Mouse (Mus musculus): ENCODE data around the gene Samd4b. TPM values are rescaled to one million over a fixed set of nuclear protein-coding genes. Genes with fewer than 3 reads are reported as not detected.
A peak's percentile ranks its signal among the peaks of the same experiment; 100 is the strongest.

Gene Samd4b
- polyA plus RNA-seq, 1 experiment from 2014 or later, result 3.5 TPM

GRCm38 (mm10) chr7:28436932-28437570, 160.9 kb downstream of the Samd4b start, which contains the start of gene Gmfg:
Gmfg (plus strand) TSS chr7:28437447.
- peaks cover 47% of the 10 kb centered on the region for H3K4me1 ChIP-seq (ENCODE audit: insufficient read depth)
- DNase-seq, result peak; percentile 86
- WGBS (ENCODE audit: insufficient replicate concordance), result 5% methylated on average over 16 of the region's 16 CpGs

GRCm38 (mm10) chr7:28436271-28436904, 161.6 kb downstream of the Samd4b start:
- peak overlapping the region; percentile 91 for H3K4me3 ChIP-seq (ENCODE audit: low read depth, low read length)
- H3K27ac ChIP-seq (ENCODE audit: low read depth), result peak overlapping the region; percentile 90
- H3K4me2 ChIP-seq (ENCODE audit: low read depth, low read length), result peak overlapping the region; percentile 97
- H3K4me1 ChIP-seq (ENCODE audit: insufficient read depth), result peaks cover 50% of the 10 kb centered on the region
- WGBS (ENCODE audit: insufficient replicate concordance), result 2% methylated on average over 51 of the region's 64 CpGs
- DNase-seq (peak; percentile 99), ATAC-seq (peak; percentile 96)
- peaks cover 3% of the 10 kb centered on the region; the same call in 1 of the 2 replicates for H3K36me3 ChIP-seq (replicated peaks; ENCODE audit: insufficient read depth, low read length)
- H3K9me3 ChIP-seq (ENCODE audit: low read length), result no peaks in the 10 kb centered on the region
- peak; percentile 84 for TF ChIP-seq CTCF (IDR thresholded peaks at IDR 0.05; ENCODE audit: low read depth)
- TF ChIP-seq EP300 (IDR thresholded peaks at IDR 0.05; ENCODE audit: low read depth), result no peak
- no peaks in the 10 kb centered on the region for H3K27me3 ChIP-seq (ENCODE audit: insufficient read depth, low read length)
- peak overlapping the region; percentile 96 for H3K9ac ChIP-seq (replicated peaks)

More at GRCm38 (mm10) chr7:28436932-28437570, 160.9 kb downstream of the Samd4b start, which contains the start of gene Gmfg:
- Histone ChIP-seq H3K9me3 (ENCODE audit: low read length) (no peaks in the 10 kb centered on the region), H3K4me3 (ENCODE audit: low read depth, low read length) (peak within 1 kb of the TSS; percentile 91), H3K9ac (replicated peaks) (peak within 1 kb of the TSS; percentile 72), H3K27ac (ENCODE audit: low read depth) (peak within 1 kb of the TSS; percentile 90), H3K4me2 (ENCODE audit: low read depth, low read length) (peak within 1 kb of the TSS; percentile 91), H3K36me3 (replicated peaks; ENCODE audit: insufficient read depth, low read length) (peaks cover 1% of the 10 kb centered on the region; the same call in 1 of the 2 replicates), H3K27me3 (ENCODE audit: insufficient read depth, low read length) (no peaks in the 10 kb centered on the region)
- peak; percentile 59 for ATAC-seq
- no peak for TF ChIP-seq EP300 (IDR thresholded peaks at IDR 0.05; ENCODE audit: low read depth)
- peak; percentile 93 for TF ChIP-seq CTCF (IDR thresholded peaks at IDR 0.05; ENCODE audit: low read depth)

- WGBS (ENCODE audit: insufficient replicate concordance), result under 1% methylated on average over 24 of the region's 70 CpGs
Observed at GRCm38 (mm10) chr7:28435660-28436259, 162.2 kb downstream of the Samd4b start.

GRCm38 (mm10) chr7:28432252-28432651, 165.7 kb downstream of the Samd4b start:
- WGBS (ENCODE audit: insufficient replicate concordance), result 64% methylated on average over 2 of the region's 2 CpGs
- Histone ChIP-seq H3K4me1 (ENCODE audit: insufficient read depth) (peaks cover 53% of the 10 kb centered on the region), H3K27ac (ENCODE audit: low read depth) (peak overlapping the region; percentile 11), H3K27me3 (ENCODE audit: insufficient read depth, low read length) (no peaks in the 10 kb centered on the region), H3K36me3 (replicated peaks; ENCODE audit: insufficient read depth, low read length) (peaks cover 10% of the 10 kb centered on the region; the same call in 1 of the 2 replicates), H3K9ac (replicated peaks) (no peak overlapping the region), H3K4me2 (ENCODE audit: low read depth, low read length) (peak overlapping the region; percentile 45), H3K9me3 (ENCODE audit: low read length) (no peaks in the 10 kb centered on the region), H3K4me3 (ENCODE audit: low read depth, low read length) (no peak overlapping the region)
- ATAC-seq (no peak), DNase-seq (no peak)
- TF ChIP-seq EP300 (IDR thresholded peaks at IDR 0.05; ENCODE audit: low read depth), result peak; percentile 94
- TF ChIP-seq CTCF (IDR thresholded peaks at IDR 0.05; ENCODE audit: low read depth), result no peak

More at GRCm38 (mm10) chr7:28435660-28436259, 162.2 kb downstream of the Samd4b start:
- peak overlapping the region; percentile 97 for H3K4me2 ChIP-seq (ENCODE audit: low read depth, low read length)
- peak overlapping the region; percentile 66 for H3K27ac ChIP-seq (ENCODE audit: low read depth)
- TF ChIP-seq CTCF (IDR thresholded peaks at IDR 0.05; ENCODE audit: low read depth) (no peak), EP300 (IDR thresholded peaks at IDR 0.05; ENCODE audit: low read depth) (no peak)
- peak overlapping the region; percentile 96 for H3K9ac ChIP-seq (replicated peaks)
- DNase-seq, result peak; percentile 43
- peaks cover 5% of the 10 kb centered on the region; the same call in 1 of the 2 replicates for H3K36me3 ChIP-seq (replicated peaks; ENCODE audit: insufficient read depth, low read length)
- no peaks in the 10 kb centered on the region for H3K27me3 ChIP-seq (ENCODE audit: insufficient read depth, low read length)
- H3K9me3 ChIP-seq (ENCODE audit: low read length), result no peaks in the 10 kb centered on the region
- H3K4me1 ChIP-seq (ENCODE audit: insufficient read depth), result peaks cover 52% of the 10 kb centered on the region
- peak; percentile 2; the same call in 1 of the 2 replicates for ATAC-seq
- peak overlapping the region; percentile 91 for H3K4me3 ChIP-seq (ENCODE audit: low read depth, low read length)

- ATAC-seq, result no peak
- no peak overlapping the region for H3K9ac ChIP-seq (replicated peaks)
- no peaks in the 10 kb centered on the region for H3K9me3 ChIP-seq (ENCODE audit: low read length)
- H3K4me1 ChIP-seq (ENCODE audit: insufficient read depth), result peaks cover 48% of the 10 kb centered on the region
- H3K4me2 ChIP-seq (ENCODE audit: low read depth, low read length), result no peak overlapping the region
- H3K27me3 ChIP-seq (ENCODE audit: insufficient read depth, low read length), result no peaks in the 10 kb centered on the region
- no peak overlapping the region for H3K4me3 ChIP-seq (ENCODE audit: low read depth, low read length)
- H3K27ac ChIP-seq (ENCODE audit: low read depth), result peak overlapping the region; percentile 16; the same call in 1 of the 2 replicates
- no peak for DNase-seq
- TF ChIP-seq EP300 (IDR thresholded peaks at IDR 0.05; ENCODE audit: low read depth) (no peak), CTCF (IDR thresholded peaks at IDR 0.05; ENCODE audit: low read depth) (no peak)
- 58% methylated on average over 1 of the region's 1 CpGs for WGBS (ENCODE audit: insufficient replicate concordance)
- H3K36me3 ChIP-seq (replicated peaks; ENCODE audit: insufficient read depth, low read length), result peaks cover 10% of the 10 kb centered on the region; the same call in 1 of the 2 replicates
Observed at GRCm38 (mm10) chr7:28430512-28430911, 167.4 kb downstream of the Samd4b start.

GRCm38 (mm10) chr7:28427738-28428137, 170.2 kb downstream of the Samd4b start:
- no peak for DNase-seq
- TF ChIP-seq EP300 (IDR thresholded peaks at IDR 0.05; ENCODE audit: low read depth), result no peak
- TF ChIP-seq CTCF (IDR thresholded peaks at IDR 0.05; ENCODE audit: low read depth), result no peak
- H3K36me3 ChIP-seq (replicated peaks; ENCODE audit: insufficient read depth, low read length), result peaks cover 18% of the 10 kb centered on the region
- no peak for ATAC-seq
- no peaks in the 10 kb centered on the region for H3K27me3 ChIP-seq (ENCODE audit: insufficient read depth, low read length)
- H3K9ac ChIP-seq (replicated peaks), result no peak overlapping the region
- no peak overlapping the region for H3K4me2 ChIP-seq (ENCODE audit: low read depth, low read length)
- H3K9me3 ChIP-seq (ENCODE audit: low read length), result no peaks in the 10 kb centered on the region
- H3K27ac ChIP-seq (ENCODE audit: low read depth), result no peak overlapping the region
- H3K4me3 ChIP-seq (ENCODE audit: low read depth, low read length), result no peak overlapping the region
- H3K4me1 ChIP-seq (ENCODE audit: insufficient read depth), result peaks cover 20% of the 10 kb centered on the region
